Mouse (Mus musculus): ENCODE results near the gene Hhatl.

- TF ChIP-seq EP300 (IDR thresholded peaks at IDR 0.05; ENCODE audit: insufficient read depth, low read depth, low read length) (no peak), CTCF (IDR thresholded peaks at IDR 0.05) (no peak), POLR2A (IDR thresholded peaks at IDR 0.05; ENCODE audit: insufficient read depth, low read depth, low read length) (no peak)
Observed at GRCm38 (mm10) chr9:121785261-121785660, 7.0 kb downstream of the Hhatl start.
